Mouse (Mus musculus): ENCODE measurements around the gene Cbx7. TPM values are rescaled to one million over a fixed set of nuclear protein-coding genes. Genes with fewer than 3 reads are reported as not detected.
A peak's percentile ranks its signal among the peaks of the same experiment; 100 is the strongest.
"Not testable (repeated sequence)": the region's sequence is repeated elsewhere in the genome, so short reads cannot be mapped to it uniquely, and the experiment has no call there.

Cbx7 gene
- polyA plus RNA-seq, 1 experiment from 2014 or later: 1.8 TPM

DNA sequence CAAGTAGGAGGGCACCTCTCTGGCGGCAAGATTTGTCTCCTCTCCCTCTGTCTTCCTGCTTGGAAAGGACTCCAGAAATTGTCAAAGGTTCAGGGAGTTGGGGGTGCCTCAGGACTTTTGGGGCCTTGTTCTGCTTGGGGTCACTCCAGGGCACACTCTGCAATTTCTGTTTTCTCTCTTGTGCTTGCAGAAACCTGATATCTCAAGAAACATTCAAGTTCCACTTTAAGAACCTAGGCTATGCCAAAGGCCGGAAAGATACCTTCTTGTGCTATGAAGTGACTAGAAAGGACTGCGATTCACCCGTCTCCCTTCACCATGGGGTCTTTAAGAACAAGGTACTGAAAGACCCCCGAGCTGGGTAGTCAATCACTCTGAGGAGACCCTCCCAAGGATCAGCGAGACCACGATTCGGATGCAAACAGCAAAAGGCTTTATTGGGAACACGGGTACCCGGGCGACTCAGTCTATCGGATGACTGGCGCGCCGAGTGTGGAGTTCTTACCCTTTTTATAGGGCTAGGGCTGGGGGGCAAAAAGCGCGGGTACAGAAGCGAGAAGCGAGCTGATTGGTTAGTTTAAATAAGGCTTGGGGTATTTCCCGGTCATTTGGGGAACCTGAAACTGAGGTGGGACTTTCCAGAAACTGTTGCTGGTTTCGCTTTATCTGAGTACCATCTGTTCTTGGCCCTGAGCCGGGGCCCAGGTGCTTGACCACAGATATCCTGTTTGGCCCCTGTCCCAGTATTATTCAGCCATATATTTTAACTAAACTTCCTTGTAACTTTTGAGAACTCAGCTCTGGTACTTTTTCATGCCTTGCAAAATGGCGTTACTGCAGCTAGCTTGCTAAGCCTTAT, 75.5 kb downstream of the Cbx7 start:
- ATAC-seq (ENCODE audit: insufficient read depth, low FRiP score, low TSS enrichment): not testable (repeated sequence)

DNA sequence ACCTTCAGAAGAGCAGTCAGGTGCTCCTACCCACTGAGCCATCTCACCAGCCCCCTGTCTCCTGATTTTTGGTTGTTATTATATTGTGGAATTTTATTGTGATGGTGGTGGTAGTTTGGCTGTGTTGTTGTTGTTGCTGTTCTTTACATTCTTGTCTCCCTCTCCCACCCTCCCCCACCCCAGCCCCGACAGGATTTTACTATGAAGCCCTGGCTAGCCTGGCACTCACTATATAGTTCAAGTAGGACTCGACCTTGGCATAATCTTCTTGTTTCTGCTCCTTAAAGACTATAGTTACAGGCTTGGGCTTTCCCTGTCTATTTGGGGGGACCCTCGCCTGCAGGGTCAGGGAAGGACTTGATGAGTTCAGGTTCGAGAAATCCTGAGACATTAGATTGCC, 76.6 kb downstream of the Cbx7 start:
- H3K4me3 ChIP-seq (ENCODE audit: low read depth, low read length): no peak overlapping the region
- no peaks in the 10 kb centered on the region for H3K9me3 ChIP-seq (ENCODE audit: control insufficient read depth, low read length)
- DNase-seq (ENCODE audit: low spot score) (no peak), ATAC-seq (ENCODE audit: insufficient read depth, low FRiP score, low TSS enrichment) (no peak)
- H3K4me2 ChIP-seq (ENCODE audit: low read depth): no peak overlapping the region
- no peak overlapping the region for H3K9ac ChIP-seq (ENCODE audit: low read length)
- H3K4me1 ChIP-seq (ENCODE audit: control insufficient read depth, insufficient read depth, low read length): no peaks in the 10 kb centered on the region; the same call in 1 of the 2 replicates
- no peaks in the 10 kb centered on the region for H3K36me3 ChIP-seq (ENCODE audit: control insufficient read depth, insufficient read depth, low read length)
- H3K27ac ChIP-seq (ENCODE audit: low read depth, low read length): no peak overlapping the region
- 82% methylated on average over 4 of the region's 4 CpGs for WGBS
- peaks cover 8% of the 10 kb centered on the region; the same call in 1 of the 2 replicates for H3K27me3 ChIP-seq (ENCODE audit: control insufficient read depth, insufficient read depth, low read length)

More for the DNA sequence above, 75.5 kb downstream of the Cbx7 start:
- not testable (repeated sequence) for H3K36me3 ChIP-seq (ENCODE audit: control insufficient read depth, insufficient read depth, low read length); H3K4me1 ChIP-seq (ENCODE audit: control insufficient read depth, insufficient read depth, low read length); DNase-seq (ENCODE audit: low spot score); H3K27me3 ChIP-seq (ENCODE audit: control insufficient read depth, insufficient read depth, low read length); H3K9me3 ChIP-seq (ENCODE audit: control insufficient read depth, low read length); H3K4me2 ChIP-seq (ENCODE audit: low read depth); H3K9ac ChIP-seq (ENCODE audit: low read length); H3K27ac ChIP-seq (ENCODE audit: low read depth, low read length); H3K4me3 ChIP-seq (ENCODE audit: low read depth, low read length)
- WGBS: 92% methylated on average over 10 of the region's 23 CpGs

DNA sequence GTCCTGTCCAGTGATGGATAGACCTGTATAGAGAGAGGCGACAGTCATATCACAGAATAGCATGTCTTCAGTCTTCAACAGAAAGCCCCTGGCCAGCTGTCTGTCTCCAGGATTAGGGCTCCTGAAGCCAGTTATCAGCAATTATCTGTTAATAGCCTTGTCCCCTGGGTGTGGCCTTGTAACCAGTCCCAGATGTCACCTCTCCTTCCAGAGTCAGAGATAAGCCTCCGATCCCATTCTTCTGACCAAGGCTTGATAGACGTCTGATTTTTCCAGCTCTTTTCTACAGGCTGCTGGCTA, 77.1 kb downstream of the Cbx7 start:
- no peak overlapping the region for H3K4me2 ChIP-seq (ENCODE audit: low read depth)
- no peak for ATAC-seq (ENCODE audit: insufficient read depth, low FRiP score, low TSS enrichment)
- no peak overlapping the region for H3K9ac ChIP-seq (ENCODE audit: low read length)
- DNase-seq (ENCODE audit: low spot score): no peak
- H3K4me1 ChIP-seq (ENCODE audit: control insufficient read depth, insufficient read depth, low read length): no peaks in the 10 kb centered on the region; the same call in 1 of the 2 replicates
- 71% methylated on average over 3 of the region's 3 CpGs for whole genome bisulfite sequencing
- no peak overlapping the region for H3K27ac ChIP-seq (ENCODE audit: low read depth, low read length)
- H3K36me3 ChIP-seq (ENCODE audit: control insufficient read depth, insufficient read depth, low read length): no peaks in the 10 kb centered on the region
- peaks cover 8% of the 10 kb centered on the region; the same call in 1 of the 2 replicates for H3K27me3 ChIP-seq (ENCODE audit: control insufficient read depth, insufficient read depth, low read length)
- no peak overlapping the region for H3K4me3 ChIP-seq (ENCODE audit: low read depth, low read length)
- no peaks in the 10 kb centered on the region for H3K9me3 ChIP-seq (ENCODE audit: control insufficient read depth, low read length)

DNA sequence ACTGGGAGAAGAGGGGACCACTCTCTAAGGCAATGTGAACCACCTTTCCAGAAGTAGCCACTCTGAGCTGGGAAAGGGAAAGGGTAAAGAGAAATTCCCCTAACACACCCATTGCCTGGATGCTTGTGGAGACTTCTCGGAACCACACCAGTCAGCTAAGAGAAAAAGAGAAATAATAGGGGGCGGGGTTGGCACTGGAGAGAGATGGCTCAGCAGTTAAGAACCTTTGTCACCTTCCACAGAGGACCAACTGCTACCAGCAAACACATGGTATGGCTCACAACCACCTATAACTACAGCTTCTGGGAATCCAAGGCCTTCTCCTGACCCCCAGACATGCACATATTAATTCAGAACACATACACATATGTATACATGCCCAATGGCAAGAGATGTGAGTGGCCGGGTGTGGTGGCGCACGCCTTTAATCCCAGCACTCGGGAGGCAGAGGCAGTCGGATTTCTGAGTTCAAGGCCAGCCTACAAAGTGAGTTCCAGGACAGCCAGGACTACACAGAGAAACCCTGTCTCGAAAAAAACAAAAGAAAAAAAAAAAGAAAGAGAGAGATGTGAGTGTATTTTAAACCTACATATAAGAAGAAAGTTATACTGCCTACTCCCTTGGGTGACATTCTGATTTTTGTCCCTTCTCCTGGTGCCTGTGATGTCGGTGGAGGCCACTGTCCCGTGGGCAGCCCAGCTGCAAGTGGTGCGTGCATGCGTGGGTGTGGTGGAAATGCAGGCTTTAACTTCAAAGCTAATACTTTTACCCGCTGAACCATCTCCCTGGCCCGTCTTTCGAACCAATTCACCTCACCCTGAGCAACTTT, 77.7 kb downstream of the Cbx7 start:
- 85% methylated on average over 15 of the region's 15 CpGs for WGBS
- H3K27me3 ChIP-seq (ENCODE audit: control insufficient read depth, insufficient read depth, low read length): peaks cover 8% of the 10 kb centered on the region; the same call in 1 of the 2 replicates
- H3K36me3 ChIP-seq (ENCODE audit: control insufficient read depth, insufficient read depth, low read length): no peaks in the 10 kb centered on the region
- H3K9ac ChIP-seq (ENCODE audit: low read length): no peak overlapping the region
- H3K4me1 ChIP-seq (ENCODE audit: control insufficient read depth, insufficient read depth, low read length): no peaks in the 10 kb centered on the region; the same call in 1 of the 2 replicates
- no peak overlapping the region for H3K4me3 ChIP-seq (ENCODE audit: low read depth, low read length)
- DNase-seq (ENCODE audit: low spot score) (no peak), ATAC-seq (ENCODE audit: insufficient read depth, low FRiP score, low TSS enrichment) (no peak)
- H3K4me2 ChIP-seq (ENCODE audit: low read depth): no peak overlapping the region; the same call in 1 of the 2 replicates
- H3K27ac ChIP-seq (ENCODE audit: low read depth, low read length): no peak overlapping the region
- H3K9me3 ChIP-seq (ENCODE audit: control insufficient read depth, low read length): no peaks in the 10 kb centered on the region

DNA sequence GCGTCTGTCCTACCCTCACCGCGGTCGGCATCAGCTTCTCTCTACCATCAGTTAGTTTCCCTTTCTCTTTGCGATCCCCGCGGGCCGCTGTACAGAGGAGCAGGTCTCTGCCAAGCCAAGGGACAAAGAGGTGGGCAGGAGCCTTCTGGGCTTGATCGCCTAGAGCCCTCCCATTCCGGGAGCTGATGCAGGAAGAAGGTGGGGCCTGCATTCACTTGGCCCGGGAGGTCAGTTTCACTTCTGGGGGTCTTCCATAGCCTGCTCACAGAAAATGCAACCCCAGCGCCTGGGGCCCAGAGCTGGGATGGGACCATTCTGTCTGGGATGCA, 78.7 kb downstream of the Cbx7 start:
- Histone ChIP-seq H3K9ac (ENCODE audit: low read length) (peak overlapping the region; percentile 47; the same call in 1 of the 2 replicates), H3K4me2 (ENCODE audit: low read depth) (peak overlapping the region; percentile 49), H3K4me1 (ENCODE audit: control insufficient read depth, insufficient read depth, low read length) (no peaks in the 10 kb centered on the region; the same call in 1 of the 2 replicates), H3K27me3 (ENCODE audit: control insufficient read depth, insufficient read depth, low read length) (peaks cover 8% of the 10 kb centered on the region; the same call in 1 of the 2 replicates), H3K27ac (ENCODE audit: low read depth, low read length) (no peak overlapping the region), H3K36me3 (ENCODE audit: control insufficient read depth, insufficient read depth, low read length) (no peaks in the 10 kb centered on the region), H3K4me3 (ENCODE audit: low read depth, low read length) (peak overlapping the region; percentile 21), H3K9me3 (ENCODE audit: control insufficient read depth, low read length) (no peaks in the 10 kb centered on the region)
- WGBS: 3% methylated on average over 12 of the region's 12 CpGs
- ATAC-seq (ENCODE audit: insufficient read depth, low FRiP score, low TSS enrichment) (no peak; the same call in 1 of the 2 replicates), DNase-seq (ENCODE audit: low spot score) (peak; percentile 46)

DNA sequence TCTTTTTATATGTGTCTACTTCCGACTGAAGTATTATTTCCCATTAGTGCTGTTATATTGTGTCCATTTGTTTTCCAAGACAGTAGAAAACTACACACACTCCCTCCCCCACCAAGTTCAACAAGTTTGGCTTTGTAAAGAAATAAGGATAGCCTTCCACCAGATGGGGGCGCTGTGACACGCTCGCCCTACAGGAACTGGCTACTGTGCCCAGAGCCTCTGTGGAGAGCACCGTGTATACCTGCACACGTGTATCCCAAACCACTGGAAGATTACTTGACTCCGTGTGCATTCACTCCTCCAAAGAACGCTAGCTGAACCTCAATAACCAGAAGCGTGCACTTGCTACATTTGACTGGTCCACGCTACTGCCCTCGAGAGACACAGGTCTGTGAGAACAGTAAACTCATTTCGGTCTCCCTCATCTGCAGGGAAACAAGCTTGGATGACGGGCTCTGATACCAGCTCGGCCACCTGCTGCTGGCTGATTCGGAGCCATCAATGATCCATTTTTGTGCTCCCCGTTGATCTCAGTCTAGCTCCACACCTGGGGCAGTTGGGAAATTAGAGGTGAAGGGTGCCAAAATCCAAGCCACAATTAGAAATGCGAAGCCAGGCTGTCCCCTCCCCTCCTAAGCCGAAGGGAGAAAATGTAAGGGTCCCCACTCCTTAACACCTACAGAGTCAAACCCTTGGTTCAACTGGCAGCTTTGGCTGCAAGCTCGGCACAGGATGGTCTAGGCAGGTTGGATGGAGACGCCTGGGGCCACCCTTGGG, 79.3 kb downstream of the Cbx7 start, which contains the start of gene Apobec3:
Gene Apobec3 (plus strand): TSS at position 224 of the 777 bp plus-strand sequence.
- Histone ChIP-seq H3K36me3 (ENCODE audit: control insufficient read depth, insufficient read depth, low read length) (no peaks in the 10 kb centered on the region), H3K9me3 (ENCODE audit: control insufficient read depth, low read length) (no peaks in the 10 kb centered on the region), H3K27me3 (ENCODE audit: control insufficient read depth, insufficient read depth, low read length) (peaks cover 8% of the 10 kb centered on the region; the same call in 1 of the 2 replicates), H3K27ac (ENCODE audit: low read depth, low read length) (no peak within 1 kb of the TSS), H3K4me2 (ENCODE audit: low read depth) (peak within 1 kb of the TSS; percentile 49), H3K4me3 (ENCODE audit: low read depth, low read length) (peak within 1 kb of the TSS; percentile 21), H3K4me1 (ENCODE audit: control insufficient read depth, insufficient read depth, low read length) (no peaks in the 10 kb centered on the region; the same call in 1 of the 2 replicates), H3K9ac (ENCODE audit: low read length) (peak within 1 kb of the TSS; percentile 47; the same call in 1 of the 2 replicates)
- 2% methylated on average over 20 of the region's 20 CpGs for WGBS
- peak; percentile 73 for DNase-seq (ENCODE audit: low spot score)
- no peak for ATAC-seq (ENCODE audit: insufficient read depth, low FRiP score, low TSS enrichment)

DNA sequence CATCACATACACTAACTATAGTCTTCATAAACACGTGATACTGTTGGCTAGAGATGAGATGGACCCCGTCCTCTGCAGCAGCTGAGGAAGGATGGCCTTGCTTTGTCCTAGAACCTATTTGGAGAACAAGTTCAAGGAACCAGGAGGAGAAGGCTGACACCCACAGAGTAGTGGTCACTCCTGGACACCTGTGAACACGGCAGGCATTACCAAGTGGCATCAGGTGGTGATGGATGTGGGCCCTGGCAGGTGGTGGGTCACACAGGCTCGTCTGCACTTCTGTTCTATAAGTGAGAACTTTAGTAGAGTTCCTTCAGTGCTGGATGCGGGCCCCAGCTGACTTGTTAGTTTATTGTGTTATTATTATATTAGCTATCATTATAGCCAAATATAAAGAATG, 86.1 kb downstream of the Cbx7 start:
- DNase-seq (ENCODE audit: low spot score): no peak
- Histone ChIP-seq H3K27me3 (ENCODE audit: control insufficient read depth, insufficient read depth, low read length) (no peaks in the 10 kb centered on the region), H3K9ac (ENCODE audit: low read length) (no peak overlapping the region), H3K4me3 (ENCODE audit: low read depth, low read length) (no peak overlapping the region), H3K27ac (ENCODE audit: low read depth, low read length) (no peak overlapping the region), H3K4me1 (ENCODE audit: control insufficient read depth, insufficient read depth, low read length) (no peaks in the 10 kb centered on the region), H3K4me2 (ENCODE audit: low read depth) (no peak overlapping the region), H3K36me3 (ENCODE audit: control insufficient read depth, insufficient read depth, low read length) (no peaks in the 10 kb centered on the region), H3K9me3 (ENCODE audit: control insufficient read depth, low read length) (no peaks in the 10 kb centered on the region)
- WGBS: 79% methylated on average over 5 of the region's 5 CpGs
- ATAC-seq (ENCODE audit: insufficient read depth, low FRiP score, low TSS enrichment): no peak

DNA sequence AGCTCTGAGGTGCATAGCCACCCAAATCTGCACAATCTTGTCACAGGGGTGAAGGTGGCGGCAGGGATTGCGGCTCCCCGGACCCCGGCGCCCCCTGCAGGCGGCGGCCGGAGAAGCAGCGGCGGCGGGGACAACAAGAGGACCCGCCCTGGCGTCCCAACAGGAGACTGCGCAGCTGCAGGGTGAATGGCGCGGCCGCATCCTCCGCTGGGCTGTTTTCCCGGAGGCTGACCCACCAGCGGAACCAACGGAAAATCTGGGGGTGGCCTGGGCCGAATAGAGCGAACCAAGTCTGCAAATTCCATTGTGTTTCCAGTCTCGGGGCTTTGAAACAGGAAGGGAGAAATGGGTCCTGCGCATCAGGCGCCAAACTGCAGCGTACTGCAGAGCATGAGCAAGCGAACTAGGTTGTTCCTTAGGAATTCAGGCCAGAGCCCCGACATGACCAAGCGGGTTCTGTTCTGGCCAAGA, 87.5 kb downstream of the Cbx7 start:
- Histone ChIP-seq H3K4me1 (ENCODE audit: control insufficient read depth, insufficient read depth, low read length) (no peaks in the 10 kb centered on the region), H3K36me3 (ENCODE audit: control insufficient read depth, insufficient read depth, low read length) (no peaks in the 10 kb centered on the region), H3K4me3 (ENCODE audit: low read depth, low read length) (peak overlapping the region; percentile 38), H3K9ac (ENCODE audit: low read length) (peak overlapping the region; percentile 65), H3K27ac (ENCODE audit: low read depth, low read length) (peak overlapping the region; percentile 72), H3K4me2 (ENCODE audit: low read depth) (peak overlapping the region; percentile 56), H3K27me3 (ENCODE audit: control insufficient read depth, insufficient read depth, low read length) (no peaks in the 10 kb centered on the region), H3K9me3 (ENCODE audit: control insufficient read depth, low read length) (no peaks in the 10 kb centered on the region)
- WGBS: under 1% methylated on average over 30 of the region's 30 CpGs
- DNase-seq (ENCODE audit: low spot score) (peak; percentile 96), ATAC-seq (ENCODE audit: insufficient read depth, low FRiP score, low TSS enrichment) (peak; percentile 84)

Measured in neural tube, embryonic 11.5 days (tissue).